Mouse (Mus musculus) kidney, embryonic 15.5 days (tissue): ENCODE measurements at regions not wholly inside any gene's neighbourhood (a gene's known extent, or its start where the extent isn't known, plus 50 kb on each side); places are given as distances from the start of the nearest gene placed in this dataset.
"Not testable (repeated sequence)": the region's sequence is repeated elsewhere in the genome, so short reads cannot be mapped to it uniquely, and the experiment has no call there.

Source experiments
- ATAC-seq: fragments of 200-750 bp; cut with Nextera tagmentation; replicated peaks from 2 replicates; pipeline ENCODE4 v1.8.0; 2017; ENCODE audit warnings: moderate TSS enrichment; ENCODE audit not compliant: low FRiP score
- H3K27ac ChIP-seq: fragments of 300-500 bp; sonication (generic); 2 replicates; pipeline ENCODE4 v1.5.1; 2015; ENCODE audit warnings: mild to moderate bottlenecking, inconsistent platforms
- H3K27me3 ChIP-seq: fragments of 300-500 bp; sonication (generic); 2 replicates; pipeline ENCODE4 v1.6.1; 2015; ENCODE audit warnings: inconsistent platforms
- H3K36me3 ChIP-seq: fragments of 300-500 bp; sonication (generic); 2 replicates; pipeline ENCODE4 v1.6.1; 2015; ENCODE audit warnings: inconsistent platforms
- H3K4me1 ChIP-seq: fragments of 300-500 bp; sonication (generic); 2 replicates; pipeline ENCODE4 v1.6.1; 2015; ENCODE audit warnings: inconsistent platforms
- H3K4me2 ChIP-seq: fragments of 300-500 bp; sonication (generic); 2 replicates; pipeline ENCODE4 v1.6.1; 2015; ENCODE audit warnings: moderate library complexity, mild to moderate bottlenecking, inconsistent platforms
- H3K4me3 ChIP-seq: fragments of 300-500 bp; sonication (generic); replicated peaks from 2 replicates; pipeline ENCODE4 v1.5.1; 2015; ENCODE audit warnings: mild to moderate bottlenecking, inconsistent platforms
- H3K9ac ChIP-seq: fragments of 300-500 bp; sonication (generic); 2 replicates; pipeline ENCODE4 v1.6.1; 2015; ENCODE audit warnings: mild to moderate bottlenecking, inconsistent platforms
- H3K9me3 ChIP-seq: fragments of 300-500 bp; sonication (generic); replicated peaks from 2 replicates; pipeline ENCODE4 v1.6.1; 2016; ENCODE audit warnings: inconsistent platforms
- WGBS: fragments of 180-500 bp; shearing (Covaris S2); methylation state at CpG from one replicate; pipeline ENCODE4 v1.1.7; 2015; ENCODE audit warnings: mixed read lengths; 5-methylcytosine and 5-hydroxymethylcytosine counted together

DNA sequence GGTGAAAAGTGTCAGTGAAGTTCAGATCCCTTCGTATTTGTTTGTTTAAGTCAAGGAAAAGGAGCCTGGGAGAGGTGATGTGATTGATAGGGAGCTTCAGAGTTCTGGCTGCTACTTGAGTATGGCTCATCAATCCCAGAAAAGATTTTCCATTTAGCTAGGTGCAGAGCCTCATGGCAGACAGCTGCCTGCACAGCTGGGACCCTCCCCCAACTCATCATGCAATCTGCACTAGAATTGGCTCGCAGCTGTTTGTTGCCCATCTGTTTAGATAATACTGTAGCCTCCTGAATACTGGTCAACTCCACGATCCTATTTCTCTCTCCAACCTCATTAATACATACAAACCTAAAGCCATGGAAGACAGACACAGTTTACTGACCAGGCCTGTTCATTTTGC, 354.4 kb downstream of the Edem1 start:
- Histone ChIP-seq H3K4me3 (no peak overlapping the region), H3K4me1 (no peaks in the 10 kb centered on the region), H3K9me3 (no peaks in the 10 kb centered on the region), H3K9ac (no peak overlapping the region), H3K36me3 (no peaks in the 10 kb centered on the region), H3K27ac (no peak overlapping the region), H3K27me3 (no peaks in the 10 kb centered on the region), H3K4me2 (no peak overlapping the region)
- 29% methylated on average over 3 of the region's 3 CpGs for WGBS
- no peak for ATAC-seq

DNA sequence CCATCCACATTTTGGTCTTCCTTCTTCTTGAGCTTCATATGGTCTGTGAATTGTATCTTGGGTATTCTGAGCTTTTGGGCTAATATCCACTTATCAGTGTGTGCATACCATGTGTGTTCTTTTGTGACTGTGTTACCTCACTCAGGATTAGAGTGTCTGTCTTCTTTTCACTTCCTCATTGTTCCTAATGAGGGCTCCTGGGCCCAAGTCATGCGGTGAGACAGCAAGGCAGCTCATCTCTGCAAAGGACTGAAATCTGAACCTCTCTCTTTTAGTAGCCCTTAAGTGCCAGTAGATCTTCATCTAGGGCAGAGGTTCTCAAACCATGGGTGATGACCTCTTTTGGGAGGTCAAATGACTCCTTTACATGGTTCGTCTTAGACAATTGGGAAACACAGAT, 364.6 kb downstream of the Edem1 start:
- H3K4me2 ChIP-seq, H3K9me3 ChIP-seq, H3K27ac ChIP-seq, H3K27me3 ChIP-seq, H3K9ac ChIP-seq, ATAC-seq, H3K4me1 ChIP-seq, H3K4me3 ChIP-seq, H3K36me3 ChIP-seq: not testable (repeated sequence)
- WGBS = 61% methylated on average over 2 of the region's 2 CpGs

DNA sequence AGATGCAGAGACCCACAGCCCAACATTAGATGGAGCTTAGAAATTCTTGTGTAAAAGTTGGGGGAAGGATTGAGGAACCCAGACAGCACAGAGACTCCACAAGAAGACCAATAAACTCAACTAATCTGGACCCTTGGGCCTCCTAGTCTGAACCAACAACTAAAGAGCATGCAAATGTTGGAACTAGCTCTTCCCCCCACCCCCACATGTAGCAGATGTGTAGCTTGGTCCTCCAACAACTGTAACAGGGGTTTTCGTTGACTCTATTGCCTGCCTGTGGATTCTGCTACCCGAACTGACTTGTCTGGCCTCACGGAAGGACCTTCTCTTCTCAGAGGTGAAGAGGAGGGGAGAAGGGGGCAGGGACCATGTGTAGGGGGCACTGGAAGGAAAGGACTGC, 365.2 kb downstream of the Edem1 start:
- H3K4me1 ChIP-seq = no peaks in the 10 kb centered on the region
- WGBS = 88% methylated on average over 3 of the region's 3 CpGs

DNA sequence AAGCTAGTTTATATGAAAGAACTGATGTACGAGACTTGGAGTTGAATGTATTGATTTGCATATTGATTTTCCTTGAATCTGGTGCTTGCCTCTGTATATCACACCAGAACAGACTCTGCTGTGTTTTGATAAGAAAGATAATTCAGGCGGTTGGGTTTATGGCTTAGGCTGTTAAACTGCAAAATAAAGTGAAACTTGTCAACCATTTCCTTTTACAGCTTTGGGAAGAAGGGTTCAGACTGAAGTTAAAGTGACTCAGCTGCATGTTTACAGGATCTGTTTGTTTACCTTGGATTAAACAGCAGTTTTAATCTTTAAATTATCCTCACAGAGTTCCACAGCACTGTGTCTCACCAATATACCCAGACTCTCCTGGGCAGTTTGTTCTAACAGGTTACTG, 381.3 kb downstream of the Edem1 start:
- no peaks in the 10 kb centered on the region for H3K9me3 ChIP-seq
- WGBS = 43% methylated on average over 2 of the region's 2 CpGs
- no peak overlapping the region for H3K27ac ChIP-seq
- no peak for ATAC-seq
- H3K4me2 ChIP-seq = no peak overlapping the region
- H3K36me3 ChIP-seq = no peaks in the 10 kb centered on the region
- no peak overlapping the region for H3K4me3 ChIP-seq
- H3K9ac ChIP-seq = no peak overlapping the region
- no peaks in the 10 kb centered on the region for H3K4me1 ChIP-seq
- no peaks in the 10 kb centered on the region for H3K27me3 ChIP-seq

More for the DNA sequence above, 365.2 kb downstream of the Edem1 start:
- Histone ChIP-seq H3K4me2 (no peak overlapping the region), H3K4me3 (no peak overlapping the region), H3K27me3 (no peaks in the 10 kb centered on the region), H3K27ac (no peak overlapping the region), H3K9ac (no peak overlapping the region), H3K9me3 (no peaks in the 10 kb centered on the region), H3K36me3 (no peaks in the 10 kb centered on the region)
- no peak for ATAC-seq

DNA sequence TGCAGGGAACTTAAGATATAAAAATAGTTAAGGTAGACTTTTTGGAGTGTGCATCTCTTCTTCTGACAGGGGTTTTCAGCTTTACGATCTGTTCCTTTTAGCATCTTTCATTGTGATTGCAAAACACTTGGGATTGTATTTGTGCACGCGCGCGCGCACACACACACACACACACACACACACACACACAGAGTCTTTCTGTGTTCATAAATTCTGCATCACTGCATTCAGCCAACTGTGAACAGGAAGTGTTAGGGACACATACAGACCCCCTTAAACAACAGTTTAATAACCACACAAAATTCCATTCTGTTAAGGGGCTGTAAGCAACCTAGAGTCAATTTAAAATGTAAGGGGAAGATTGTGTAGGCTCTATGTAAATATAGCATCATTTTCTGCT, 401.9 kb downstream of the Edem1 start:
- WGBS = 96% methylated on average over 6 of the region's 6 CpGs
- H3K9me3 ChIP-seq = no peaks in the 10 kb centered on the region
- ATAC-seq = no peak

DNA sequence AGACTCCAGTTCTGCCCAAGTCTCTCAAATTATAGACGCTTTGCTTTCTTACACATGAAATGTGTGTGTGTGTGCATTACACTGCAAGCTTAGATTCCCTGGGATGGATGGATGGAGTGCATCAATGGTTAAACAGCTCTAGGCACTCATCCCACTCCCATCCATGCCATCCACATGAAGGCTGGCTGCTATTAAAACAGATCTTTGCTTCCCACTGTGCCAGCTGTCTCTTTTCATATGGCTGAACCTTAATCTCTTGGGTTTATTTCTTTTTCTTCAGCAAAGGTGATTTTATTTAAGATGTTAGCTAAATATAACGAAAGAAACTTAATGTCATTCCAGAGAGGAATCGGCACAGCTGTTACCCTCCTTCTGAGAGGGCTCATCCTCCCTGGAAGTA, 405.0 kb downstream of the Edem1 start:
- 71% methylated on average over 3 of the region's 3 CpGs for WGBS
- ATAC-seq = no peak
- Histone ChIP-seq H3K9ac (no peak overlapping the region), H3K27ac (no peak overlapping the region), H3K4me3 (no peak overlapping the region), H3K4me1 (no peaks in the 10 kb centered on the region), H3K36me3 (no peaks in the 10 kb centered on the region), H3K4me2 (no peak overlapping the region), H3K27me3 (no peaks in the 10 kb centered on the region), H3K9me3 (no peaks in the 10 kb centered on the region)

More for the DNA sequence above, 401.9 kb downstream of the Edem1 start:
- Histone ChIP-seq H3K36me3 (no peaks in the 10 kb centered on the region), H3K9ac (no peak overlapping the region), H3K4me3 (no peak overlapping the region), H3K4me1 (no peaks in the 10 kb centered on the region), H3K4me2 (no peak overlapping the region), H3K27ac (no peak overlapping the region), H3K27me3 (no peaks in the 10 kb centered on the region)

DNA sequence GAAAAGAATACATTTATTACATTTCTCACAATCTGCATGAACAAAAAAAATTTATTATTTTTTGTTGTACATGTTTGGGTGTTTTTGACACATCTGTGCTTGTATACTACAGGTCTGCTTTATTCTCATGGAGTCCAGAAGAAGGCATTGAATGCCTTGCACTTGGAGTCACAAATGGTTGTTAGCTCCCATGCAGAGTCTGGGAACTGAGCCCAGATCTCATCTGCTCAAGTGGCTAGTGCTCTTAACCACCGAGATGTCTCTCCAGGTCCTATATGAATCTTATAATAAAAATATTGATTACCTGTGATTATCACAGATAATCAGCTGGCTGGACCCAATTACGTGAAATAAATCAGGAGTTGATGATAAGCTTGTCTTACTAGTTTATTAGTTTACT, 417.2 kb downstream of the Edem1 start:
- WGBS = 86% methylated on average over 2 of the region's 2 CpGs
- H3K9ac ChIP-seq = no peak overlapping the region
- H3K4me2 ChIP-seq = no peak overlapping the region
- no peak overlapping the region for H3K4me3 ChIP-seq
- no peaks in the 10 kb centered on the region for H3K4me1 ChIP-seq
- no peaks in the 10 kb centered on the region for H3K36me3 ChIP-seq
- no peak overlapping the region for H3K27ac ChIP-seq
- H3K27me3 ChIP-seq = no peaks in the 10 kb centered on the region
- no peak for ATAC-seq
- H3K9me3 ChIP-seq = no peaks in the 10 kb centered on the region

DNA sequence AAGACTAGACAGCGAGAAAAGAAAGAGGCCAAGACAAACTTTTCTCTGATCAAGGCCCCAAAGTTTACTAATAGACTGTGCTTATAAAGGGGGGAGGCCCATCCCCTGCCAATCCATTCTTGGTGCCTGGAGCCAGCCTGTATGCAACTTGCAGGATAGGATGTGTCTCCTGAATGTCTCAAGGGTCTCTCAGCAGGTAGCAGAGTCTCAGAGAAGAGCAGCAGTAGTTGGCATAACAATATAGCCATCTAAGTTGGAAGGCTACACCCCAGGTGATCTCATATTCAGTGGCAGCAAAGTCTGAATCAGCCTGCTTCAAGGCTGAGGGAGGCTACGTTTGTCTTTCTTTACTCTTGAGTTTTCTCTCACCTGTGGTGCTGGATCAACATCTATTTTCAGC, 418.1 kb downstream of the Edem1 start:
- H3K4me3 ChIP-seq, H3K4me2 ChIP-seq, H3K4me1 ChIP-seq, H3K36me3 ChIP-seq, H3K9me3 ChIP-seq, H3K9ac ChIP-seq, H3K27me3 ChIP-seq, H3K27ac ChIP-seq, ATAC-seq: not testable (repeated sequence)
- 39% methylated on average over 2 of the region's 2 CpGs for WGBS
